Mouse (Mus musculus): ENCODE measurements around the gene Ssr1. TPM values are rescaled to one million over a fixed set of nuclear protein-coding genes. Genes with fewer than 3 reads are reported as not detected.
A peak's percentile ranks its signal among the peaks of the same experiment; 100 is the strongest.

The Ssr1 gene
- polyA plus RNA-seq, 1 experiment from 2014 or later = 116 TPM

GRCm38 (mm10) chr13:37970887-37971530 lies 23.0 kb downstream of the Ssr1 start:
- peaks cover 20% of the 10 kb centered on the region for H3K4me1 ChIP-seq
- no peaks in the 10 kb centered on the region for H3K9me3 ChIP-seq (replicated peaks)
- no peak for DNase-seq (ENCODE audit: low spot score)
- H3K27me3 ChIP-seq (ENCODE audit: low read depth, poor library complexity, severe bottlenecking) = no peaks in the 10 kb centered on the region
- peaks cover 14% of the 10 kb centered on the region for H3K36me3 ChIP-seq
- WGBS = 86% methylated on average over 11 of the region's 11 CpGs
- no peak overlapping the region for H3K4me3 ChIP-seq
- no peak overlapping the region for H3K27ac ChIP-seq (replicated peaks)

GRCm38 (mm10) chr13:37969988-37970387 lies 24.0 kb downstream of the Ssr1 start:
- Histone ChIP-seq H3K9me3 (replicated peaks) (no peaks in the 10 kb centered on the region), H3K27me3 (ENCODE audit: low read depth, poor library complexity, severe bottlenecking) (peaks cover 3% of the 10 kb centered on the region; the same call in 1 of the 2 replicates), H3K36me3 (peaks cover 5% of the 10 kb centered on the region; the same call in 1 of the 2 replicates), H3K4me3 (no peak overlapping the region), H3K4me1 (peaks cover 31% of the 10 kb centered on the region), H3K27ac (replicated peaks) (no peak overlapping the region)
- 77% methylated on average over 8 of the region's 8 CpGs for WGBS
- no peak for DNase-seq (ENCODE audit: low spot score)

GRCm38 (mm10) chr13:37969337-37969736 lies 24.7 kb downstream of the Ssr1 start:
- H3K9me3 ChIP-seq (replicated peaks) = no peaks in the 10 kb centered on the region
- no peak overlapping the region for H3K27ac ChIP-seq (replicated peaks)
- 14% methylated on average over 14 of the region's 14 CpGs for WGBS
- H3K27me3 ChIP-seq (ENCODE audit: low read depth, poor library complexity, severe bottlenecking) = peaks cover 10% of the 10 kb centered on the region
- peak; percentile 80 for DNase-seq (ENCODE audit: low spot score)
- no peak overlapping the region for H3K4me3 ChIP-seq
- H3K4me1 ChIP-seq = peaks cover 37% of the 10 kb centered on the region
- H3K36me3 ChIP-seq = peaks cover 5% of the 10 kb centered on the region; the same call in 1 of the 2 replicates

GRCm38 (mm10) chr13:37967565-37967964 lies 26.5 kb downstream of the Ssr1 start:
- peaks cover 46% of the 10 kb centered on the region for H3K4me1 ChIP-seq
- H3K27ac ChIP-seq (replicated peaks) = peak overlapping the region; percentile 58; the same call in 1 of the 2 replicates
- no peaks in the 10 kb centered on the region for H3K9me3 ChIP-seq (replicated peaks)
- WGBS = 72% methylated on average over 10 of the region's 10 CpGs
- H3K27me3 ChIP-seq (ENCODE audit: low read depth, poor library complexity, severe bottlenecking) = peaks cover 16% of the 10 kb centered on the region
- peaks cover 2% of the 10 kb centered on the region; the same call in 1 of the 2 replicates for H3K36me3 ChIP-seq
- no peak overlapping the region for H3K4me3 ChIP-seq
- no peak for DNase-seq (ENCODE audit: low spot score)

- no peak for DNase-seq (ENCODE audit: low spot score)
- H3K27me3 ChIP-seq (ENCODE audit: low read depth, poor library complexity, severe bottlenecking) = peaks cover 16% of the 10 kb centered on the region
- H3K4me3 ChIP-seq = no peak overlapping the region; the same call in 1 of the 2 replicates
- H3K4me1 ChIP-seq = peaks cover 46% of the 10 kb centered on the region
- peak overlapping the region; percentile 58 for H3K27ac ChIP-seq (replicated peaks)
- no peaks in the 10 kb centered on the region for H3K9me3 ChIP-seq (replicated peaks)
- H3K36me3 ChIP-seq = peaks cover 2% of the 10 kb centered on the region; the same call in 1 of the 2 replicates
- WGBS = 71% methylated on average over 12 of the region's 12 CpGs
These were observed 27.0 kb downstream of the Ssr1 start for GRCm38 (mm10) chr13:37967052-37967437.

GRCm38 (mm10) chr13:37966256-37967051 lies 27.6 kb downstream of the Ssr1 start:
- Histone ChIP-seq H3K36me3 (0 out of 2 replicates have a peak, but pooled peaks cover 2% of the 10 kb centered on the region), H3K9me3 (replicated peaks) (no peaks in the 10 kb centered on the region), H3K4me3 (no peak overlapping the region), H3K27ac (replicated peaks) (peak overlapping the region; percentile 58; the same call in 1 of the 2 replicates), H3K4me1 (peaks cover 46% of the 10 kb centered on the region), H3K27me3 (ENCODE audit: low read depth, poor library complexity, severe bottlenecking) (peaks cover 16% of the 10 kb centered on the region)
- DNase-seq (ENCODE audit: low spot score) = no peak
- 85% methylated on average over 15 of the region's 15 CpGs for WGBS

- Histone ChIP-seq H3K4me1 (peaks cover 46% of the 10 kb centered on the region), H3K9me3 (replicated peaks) (no peaks in the 10 kb centered on the region), H3K36me3 (no peaks in the 10 kb centered on the region), H3K27ac (replicated peaks) (0 out of 2 replicates have a peak overlapping the region, but pooled peaks have one; percentile 28), H3K4me3 (no peak overlapping the region), H3K27me3 (ENCODE audit: low read depth, poor library complexity, severe bottlenecking) (peaks cover 16% of the 10 kb centered on the region)
- peak; percentile 63 for DNase-seq (ENCODE audit: low spot score)
- WGBS = 24% methylated on average over 17 of the region's 17 CpGs
These were observed 28.7 kb downstream of the Ssr1 start for GRCm38 (mm10) chr13:37965126-37965914.

GRCm38 (mm10) chr13:37964128-37965087 lies 29.6 kb downstream of the Ssr1 start:
- DNase-seq (ENCODE audit: low spot score) = peak; percentile 35
- peak overlapping the region; percentile 78 for H3K27ac ChIP-seq (replicated peaks)
- H3K27me3 ChIP-seq (ENCODE audit: low read depth, poor library complexity, severe bottlenecking) = peaks cover 16% of the 10 kb centered on the region
- WGBS = 40% methylated on average over 20 of the region's 20 CpGs
- no peaks in the 10 kb centered on the region for H3K36me3 ChIP-seq
- no peaks in the 10 kb centered on the region for H3K9me3 ChIP-seq (replicated peaks)
- peaks cover 46% of the 10 kb centered on the region for H3K4me1 ChIP-seq
- peak overlapping the region; percentile 54 for H3K4me3 ChIP-seq

- 3% methylated on average over 12 of the region's 12 CpGs for WGBS
- Histone ChIP-seq H3K27me3 (ENCODE audit: low read depth, poor library complexity, severe bottlenecking) (peaks cover 16% of the 10 kb centered on the region), H3K4me1 (peaks cover 44% of the 10 kb centered on the region), H3K9me3 (replicated peaks) (no peaks in the 10 kb centered on the region), H3K4me3 (peak overlapping the region; percentile 54), H3K27ac (replicated peaks) (peak overlapping the region; percentile 78), H3K36me3 (no peaks in the 10 kb centered on the region)
- DNase-seq (ENCODE audit: low spot score) = peak; percentile 82
These were observed 30.5 kb downstream of the Ssr1 start for GRCm38 (mm10) chr13:37963354-37964007.

- no peaks in the 10 kb centered on the region for H3K36me3 ChIP-seq
- H3K27me3 ChIP-seq (ENCODE audit: low read depth, poor library complexity, severe bottlenecking) = peaks cover 16% of the 10 kb centered on the region
- no peak overlapping the region for H3K27ac ChIP-seq (replicated peaks)
- no peak overlapping the region for H3K4me3 ChIP-seq
- peaks cover 41% of the 10 kb centered on the region for H3K4me1 ChIP-seq
- 88% methylated on average over 9 of the region's 9 CpGs for WGBS
- no peaks in the 10 kb centered on the region for H3K9me3 ChIP-seq (replicated peaks)
- DNase-seq (ENCODE audit: low spot score) = no peak
These were observed 31.5 kb downstream of the Ssr1 start for GRCm38 (mm10) chr13:37962541-37962940.

GRCm38 (mm10) chr13:37959936-37960335 lies 34.1 kb downstream of the Ssr1 start:
- Histone ChIP-seq H3K9me3 (replicated peaks) (no peaks in the 10 kb centered on the region), H3K4me1 (peaks cover 15% of the 10 kb centered on the region), H3K4me3 (no peak overlapping the region), H3K36me3 (no peaks in the 10 kb centered on the region), H3K27me3 (ENCODE audit: low read depth, poor library complexity, severe bottlenecking) (peaks cover 12% of the 10 kb centered on the region), H3K27ac (replicated peaks) (no peak overlapping the region)
- WGBS = 94% methylated on average over 7 of the region's 7 CpGs
- no peak for DNase-seq (ENCODE audit: low spot score)

All from midbrain, embryonic 10.5 days (tissue).